Mouse (Mus musculus) cortical plate, adult 2 months (tissue): Measurements from ENCODE around the gene Sult6b2.

Experiments
- CTCF ChIP-seq: fragments of 200-500 bp; IDR thresholded peaks from 2 replicates; pipeline ENCODE4 v1.5.1; 2011; ENCODE audit warnings: mild to moderate bottlenecking, control low read depth, low read length; ENCODE audit not compliant: insufficient read depth; ENCODE audit errors: extremely low read depth
- POLR2A ChIP-seq: fragments of 200-500 bp; IDR thresholded peaks from 2 replicates; pipeline ENCODE4 v1.6.1; 2011; ENCODE audit warnings: mild to moderate bottlenecking, low read length, control low read depth; ENCODE audit not compliant: insufficient read depth; ENCODE audit errors: extremely low read depth

DNA sequence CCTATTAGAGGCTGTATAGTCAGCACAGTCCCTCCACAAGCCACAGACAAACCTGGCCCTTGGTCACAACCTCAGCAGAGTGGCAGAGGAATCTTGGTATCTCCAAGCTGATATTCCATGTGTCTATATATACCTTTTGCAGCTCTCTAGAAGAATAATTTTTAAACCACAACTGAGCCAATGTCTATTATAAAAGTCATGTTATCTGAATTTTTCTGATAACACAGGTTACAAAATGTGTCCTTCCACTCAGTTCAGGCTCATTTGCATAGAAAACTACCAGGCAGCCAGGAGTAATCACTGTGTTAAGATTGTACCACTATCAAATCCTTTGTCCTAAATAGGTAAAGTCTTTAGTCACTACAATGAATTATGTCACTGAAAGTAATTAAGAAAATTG, at the start of gene Sult6b2:
- TF ChIP-seq CTCF (no peak), POLR2A (no peak)
